Mouse (Mus musculus) heart, embryonic 12.5 days (tissue): Measurements from ENCODE around the gene Pcyt1a. TPM values are rescaled to one million over a fixed set of nuclear protein-coding genes. Genes with fewer than 3 reads are reported as not detected.

Source experiments
- ATAC-seq: fragments of 200-750 bp; cut with Nextera tagmentation; 2 replicates; pipeline ENCODE4 v1.8.0; 2017; ENCODE audit warnings: moderate TSS enrichment, moderate library complexity; ENCODE audit not compliant: insufficient number of reproducible peaks, low FRiP score
- H3K27ac ChIP-seq: fragments of 300-500 bp; sonication (generic); 2 replicates; pipeline ENCODE4 v1.5.1; 2016; ENCODE audit warnings: mild to moderate bottlenecking, moderate library complexity; ENCODE audit not compliant: poor library complexity, severe bottlenecking
- H3K27me3 ChIP-seq: fragments of 300-500 bp; sonication (generic); replicated peaks from 2 replicates; pipeline ENCODE4 v1.6.1; 2016; ENCODE audit warnings: mild to moderate bottlenecking, moderate library complexity
- H3K36me3 ChIP-seq: fragments of 300-500 bp; sonication (generic); 2 replicates; pipeline ENCODE4 v1.6.1; 2016; ENCODE audit warnings: mild to moderate bottlenecking, moderate library complexity
- H3K4me1 ChIP-seq: fragments of 300-500 bp; sonication (generic); replicated peaks from 2 replicates; pipeline ENCODE4 v1.6.1; 2016; ENCODE audit warnings: mild to moderate bottlenecking
- H3K4me2 ChIP-seq: fragments of 300-500 bp; sonication (generic); 2 replicates; pipeline ENCODE4 v1.6.1; 2016; ENCODE audit warnings: mild to moderate bottlenecking, moderate library complexity
- H3K4me3 ChIP-seq: fragments of 300-500 bp; sonication (generic); 2 replicates; pipeline ENCODE4 v1.5.1; 2016; ENCODE audit warnings: mild to moderate bottlenecking
- H3K9ac ChIP-seq: fragments of 300-500 bp; sonication (generic); 2 replicates; pipeline ENCODE4 v1.6.1; 2016; ENCODE audit warnings: mild to moderate bottlenecking, moderate library complexity
- H3K9me3 ChIP-seq: fragments of 300-500 bp; sonication (generic); replicated peaks from 2 replicates; pipeline ENCODE4 v1.6.1; 2016; ENCODE audit warnings: mild to moderate bottlenecking, moderate library complexity
- WGBS: fragments of 180-500 bp; shearing (Covaris S2); methylation state at CpG from one replicate; pipeline ENCODE4 v1.1.7; 2016; 5-methylcytosine and 5-hydroxymethylcytosine counted together
- polyA plus RNA-seq: library from polyadenylated mRNA; unstranded; fragments of >200 nt; fragmentation: Nextera tagmentation; extraction: Ambion mirVana; gene quantifications from 2 replicates; pipeline ENCODE4 v1.2.1, GENCODE M21; 2016

Pcyt1a gene
- 43.2 and 48.9 TPM in 2 replicates for polyA plus RNA-seq

- Histone ChIP-seq H3K27me3 (no peaks in the 10 kb centered on the region), H3K36me3 (no peaks in the 10 kb centered on the region), H3K27ac (peak within 1 kb of the TSS; percentile 88), H3K9ac (peak within 1 kb of the TSS; percentile 85), H3K4me3 (peak within 1 kb of the TSS; percentile 75), H3K4me1 (peaks cover 28% of the 10 kb centered on the region), H3K9me3 (no peaks in the 10 kb centered on the region), H3K4me2 (peak within 1 kb of the TSS; percentile 88)
- peak; percentile 95 for ATAC-seq
- whole genome bisulfite sequencing, result under 1% methylated on average over 43 of the region's 54 CpGs
Observed at GRCm38 (mm10) chr16:32430474-32431046, at the start of gene Pcyt1a. TSS of gene Pcyt1a (plus strand) at chr16:32430921.

- ATAC-seq, result no peak
- Histone ChIP-seq H3K9ac (no peak overlapping the region), H3K9me3 (0 out of 2 replicates have a peak, but pooled peaks cover 3% of the 10 kb centered on the region), H3K4me2 (no peak overlapping the region), H3K36me3 (peaks cover 69% of the 10 kb centered on the region), H3K4me3 (no peak overlapping the region), H3K4me1 (no peaks in the 10 kb centered on the region), H3K27ac (no peak overlapping the region), H3K27me3 (no peaks in the 10 kb centered on the region)
Observed at GRCm38 (mm10) chr16:32382901-32383300, 47.8 kb upstream of the Pcyt1a start.

GRCm38 (mm10) chr16:32384885-32385284, 45.8 kb upstream of the Pcyt1a start:
- WGBS, result 65% methylated on average over 2 of the region's 2 CpGs
- no peak for ATAC-seq
- H3K36me3 ChIP-seq, result peaks cover 52% of the 10 kb centered on the region
- H3K9ac ChIP-seq, result no peak overlapping the region
- H3K9me3 ChIP-seq, result no peaks in the 10 kb centered on the region
- no peaks in the 10 kb centered on the region for H3K4me1 ChIP-seq
- no peak overlapping the region for H3K27ac ChIP-seq
- H3K4me3 ChIP-seq, result no peak overlapping the region
- no peaks in the 10 kb centered on the region for H3K27me3 ChIP-seq
- no peak overlapping the region for H3K4me2 ChIP-seq

- Histone ChIP-seq H3K9ac (no peak overlapping the region), H3K4me1 (no peaks in the 10 kb centered on the region), H3K27me3 (no peaks in the 10 kb centered on the region), H3K4me3 (no peak overlapping the region), H3K36me3 (peaks cover 53% of the 10 kb centered on the region), H3K27ac (no peak overlapping the region), H3K4me2 (no peak overlapping the region), H3K9me3 (no peaks in the 10 kb centered on the region)
- whole genome bisulfite sequencing, result 89% methylated on average over 3 of the region's 3 CpGs
- no peak for ATAC-seq
Observed at GRCm38 (mm10) chr16:32386826-32387225, 43.9 kb upstream of the Pcyt1a start.

- no peaks in the 10 kb centered on the region for H3K4me1 ChIP-seq
Observed at GRCm38 (mm10) chr16:32389049-32389448, 41.7 kb upstream of the Pcyt1a start.

GRCm38 (mm10) chr16:32389841-32390240, 40.9 kb upstream of the Pcyt1a start:
- WGBS, result 79% methylated on average over 3 of the region's 3 CpGs
- peaks cover 45% of the 10 kb centered on the region for H3K36me3 ChIP-seq

More at GRCm38 (mm10) chr16:32389049-32389448, 41.7 kb upstream of the Pcyt1a start:
- Histone ChIP-seq H3K27ac (no peak overlapping the region), H3K9ac (no peak overlapping the region), H3K9me3 (no peaks in the 10 kb centered on the region), H3K27me3 (no peaks in the 10 kb centered on the region), H3K4me3 (no peak overlapping the region), H3K36me3 (peaks cover 48% of the 10 kb centered on the region), H3K4me2 (no peak overlapping the region)
- ATAC-seq, result no peak

GRCm38 (mm10) chr16:32390882-32391281, 39.8 kb upstream of the Pcyt1a start:
- Histone ChIP-seq H3K4me1 (peaks cover 5% of the 10 kb centered on the region), H3K4me3 (no peak overlapping the region), H3K27ac (no peak overlapping the region), H3K9ac (no peak overlapping the region), H3K36me3 (peaks cover 36% of the 10 kb centered on the region), H3K27me3 (no peaks in the 10 kb centered on the region), H3K4me2 (no peak overlapping the region), H3K9me3 (no peaks in the 10 kb centered on the region)
- WGBS, result 89% methylated on average over 3 of the region's 3 CpGs
- ATAC-seq, result no peak

More at GRCm38 (mm10) chr16:32389841-32390240, 40.9 kb upstream of the Pcyt1a start:
- Histone ChIP-seq H3K4me1 (no peaks in the 10 kb centered on the region), H3K9ac (no peak overlapping the region), H3K4me3 (no peak overlapping the region), H3K9me3 (no peaks in the 10 kb centered on the region), H3K27me3 (no peaks in the 10 kb centered on the region), H3K27ac (no peak overlapping the region), H3K4me2 (no peak overlapping the region)
- ATAC-seq, result no peak

GRCm38 (mm10) chr16:32395679-32396540, 34.8 kb upstream of the Pcyt1a start:
- Histone ChIP-seq H3K9ac (no peak overlapping the region), H3K9me3 (no peaks in the 10 kb centered on the region), H3K4me3 (no peak overlapping the region), H3K4me1 (peaks cover 15% of the 10 kb centered on the region), H3K4me2 (no peak overlapping the region), H3K36me3 (peaks cover 21% of the 10 kb centered on the region), H3K27me3 (no peaks in the 10 kb centered on the region), H3K27ac (peak overlapping the region; percentile 71; the same call in 1 of the 2 replicates)
- ATAC-seq, result no peak
- 56% methylated on average over 6 of the region's 6 CpGs for WGBS

GRCm38 (mm10) chr16:32396541-32396835, 34.2 kb upstream of the Pcyt1a start:
- ATAC-seq, result no peak
- no peak overlapping the region for H3K4me3 ChIP-seq
- peak overlapping the region; percentile 71; the same call in 1 of the 2 replicates for H3K27ac ChIP-seq
- H3K4me1 ChIP-seq, result peaks cover 15% of the 10 kb centered on the region
- no peak overlapping the region for H3K4me2 ChIP-seq
- H3K27me3 ChIP-seq, result no peaks in the 10 kb centered on the region
- 58% methylated on average over 3 of the region's 3 CpGs for WGBS
- peaks cover 16% of the 10 kb centered on the region for H3K36me3 ChIP-seq
- H3K9ac ChIP-seq, result no peak overlapping the region
- H3K9me3 ChIP-seq, result no peaks in the 10 kb centered on the region

- no peak for ATAC-seq
Observed at GRCm38 (mm10) chr16:32398206-32398605, 32.5 kb upstream of the Pcyt1a start.

GRCm38 (mm10) chr16:32400267-32400666, 30.5 kb upstream of the Pcyt1a start, which contains the start of gene Tm4sf19:
TSS of gene Tm4sf19 (plus strand) at chr16:32400506.
- Histone ChIP-seq H3K4me2 (no peak within 1 kb of the TSS), H3K4me3 (no peak within 1 kb of the TSS)
- no peak for ATAC-seq

More at GRCm38 (mm10) chr16:32398206-32398605, 32.5 kb upstream of the Pcyt1a start:
- WGBS, result 78% methylated on average over 3 of the region's 3 CpGs
- H3K4me1 ChIP-seq, result peaks cover 15% of the 10 kb centered on the region
- no peak overlapping the region for H3K4me3 ChIP-seq
- H3K27me3 ChIP-seq, result no peaks in the 10 kb centered on the region
- H3K27ac ChIP-seq, result no peak overlapping the region
- H3K4me2 ChIP-seq, result no peak overlapping the region
- H3K9me3 ChIP-seq, result no peaks in the 10 kb centered on the region
- no peak overlapping the region for H3K9ac ChIP-seq
- peaks cover 6% of the 10 kb centered on the region for H3K36me3 ChIP-seq

More at GRCm38 (mm10) chr16:32400267-32400666, 30.5 kb upstream of the Pcyt1a start, which contains the start of gene Tm4sf19:
- Histone ChIP-seq H3K9ac (no peak within 1 kb of the TSS), H3K27me3 (no peaks in the 10 kb centered on the region), H3K4me1 (peaks cover 15% of the 10 kb centered on the region), H3K27ac (no peak within 1 kb of the TSS), H3K9me3 (no peaks in the 10 kb centered on the region), H3K36me3 (no peaks in the 10 kb centered on the region)
- WGBS, result 82% methylated on average over 7 of the region's 7 CpGs
